Mouse (Mus musculus) hindbrain, embryonic 15.5 days (tissue): ENCODE results near the gene Commd4. TPM values are rescaled to one million over a fixed set of nuclear protein-coding genes. Genes with fewer than 3 reads are reported as not detected.

Source experiments
- ATAC-seq: fragments of 200-750 bp; cut with Nextera tagmentation; 2 replicates; pipeline ENCODE4 v1.8.0; 2017; ENCODE audit warnings: low read depth, moderate number of reproducible peaks, moderate TSS enrichment; ENCODE audit not compliant: low FRiP score
- H3K27ac ChIP-seq: fragments of 300-500 bp; sonication (generic); replicated peaks from 2 replicates; pipeline ENCODE4 v1.5.1; 2015; ENCODE audit warnings: mild to moderate bottlenecking, inconsistent platforms
- H3K27me3 ChIP-seq: fragments of 300-500 bp; sonication (generic); 2 replicates; pipeline ENCODE4 v1.6.1; 2015; ENCODE audit warnings: control low read depth, inconsistent platforms
- H3K36me3 ChIP-seq: fragments of 300-500 bp; sonication (generic); 2 replicates; pipeline ENCODE4 v1.6.1; 2015; ENCODE audit warnings: control low read depth, inconsistent platforms
- H3K4me1 ChIP-seq: fragments of 300-500 bp; sonication (generic); replicated peaks from 2 replicates; pipeline ENCODE4 v1.6.1; 2015; ENCODE audit warnings: control low read depth, inconsistent platforms
- H3K4me2 ChIP-seq: fragments of 300-500 bp; sonication (generic); 2 replicates; pipeline ENCODE4 v1.6.1; 2015; ENCODE audit warnings: moderate library complexity, mild to moderate bottlenecking, inconsistent platforms
- H3K4me3 ChIP-seq: fragments of 300-500 bp; sonication (generic); 2 replicates; pipeline ENCODE4 v1.5.1; 2015; ENCODE audit warnings: mild to moderate bottlenecking, inconsistent platforms
- H3K9ac ChIP-seq: fragments of 300-500 bp; sonication (generic); 2 replicates; pipeline ENCODE4 v1.6.1; 2015; ENCODE audit warnings: inconsistent platforms
- H3K9me3 ChIP-seq: fragments of 300-500 bp; sonication (generic); 2 replicates; pipeline ENCODE4 v1.6.1; 2016; ENCODE audit warnings: control low read depth, inconsistent platforms
- WGBS: fragments of 180-500 bp; shearing (Covaris S2); methylation state at CpG from one replicate; pipeline ENCODE4 v1.1.7; 2015; 5-methylcytosine and 5-hydroxymethylcytosine counted together
- polyA plus RNA-seq: library from polyadenylated mRNA; unstranded; fragments of >200 nt; fragmentation: Nextera tagmentation; extraction: Ambion mirVana; gene quantifications from 2 replicates; pipeline ENCODE4 v1.2.1, GENCODE M21; 2015

The Commd4 gene
- polyA plus RNA-seq, 1 experiment from 2014 or later: 192 TPM

- H3K27me3 ChIP-seq: no peaks in the 10 kb centered on the region
- H3K4me2 ChIP-seq: no peak overlapping the region
- H3K4me1 ChIP-seq: no peaks in the 10 kb centered on the region
- no peak overlapping the region for H3K27ac ChIP-seq
- no peak overlapping the region for H3K4me3 ChIP-seq
- no peak overlapping the region for H3K9ac ChIP-seq
- H3K36me3 ChIP-seq: peaks cover 36% of the 10 kb centered on the region
- 85% methylated on average over 9 of the region's 9 CpGs for WGBS
- no peaks in the 10 kb centered on the region for H3K9me3 ChIP-seq
- no peak for ATAC-seq
Measured at GRCm38 (mm10) chr9:57139110-57139509, 19.0 kb downstream of the Commd4 start.

DNA sequence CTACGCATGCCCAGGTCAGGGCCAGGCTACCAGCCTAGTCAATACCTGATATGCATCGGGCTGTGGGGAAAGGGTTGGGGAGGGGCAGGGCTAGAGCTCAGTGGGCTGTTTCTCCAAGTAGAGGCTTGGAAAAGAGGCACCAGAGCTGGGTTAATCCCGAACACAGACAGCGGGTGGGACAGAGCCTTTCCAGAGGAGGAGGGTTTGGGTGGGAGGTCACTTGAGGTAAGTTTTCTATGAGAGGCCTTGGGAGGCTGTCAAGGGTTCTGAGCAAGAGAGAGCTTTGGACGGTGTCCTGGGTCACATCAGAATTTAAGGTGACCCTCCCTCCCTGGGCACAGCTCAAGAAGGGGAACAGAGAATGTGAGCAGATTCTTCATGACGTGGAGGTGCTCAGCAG, 19.6 kb downstream of the Commd4 start:
- Histone ChIP-seq H3K4me2 (no peak overlapping the region), H3K4me3 (no peak overlapping the region), H3K9ac (no peak overlapping the region), H3K36me3 (peaks cover 36% of the 10 kb centered on the region), H3K27me3 (no peaks in the 10 kb centered on the region), H3K4me1 (no peaks in the 10 kb centered on the region), H3K27ac (no peak overlapping the region), H3K9me3 (no peaks in the 10 kb centered on the region)
- no peak for ATAC-seq
- 90% methylated on average over 6 of the region's 6 CpGs for WGBS

DNA sequence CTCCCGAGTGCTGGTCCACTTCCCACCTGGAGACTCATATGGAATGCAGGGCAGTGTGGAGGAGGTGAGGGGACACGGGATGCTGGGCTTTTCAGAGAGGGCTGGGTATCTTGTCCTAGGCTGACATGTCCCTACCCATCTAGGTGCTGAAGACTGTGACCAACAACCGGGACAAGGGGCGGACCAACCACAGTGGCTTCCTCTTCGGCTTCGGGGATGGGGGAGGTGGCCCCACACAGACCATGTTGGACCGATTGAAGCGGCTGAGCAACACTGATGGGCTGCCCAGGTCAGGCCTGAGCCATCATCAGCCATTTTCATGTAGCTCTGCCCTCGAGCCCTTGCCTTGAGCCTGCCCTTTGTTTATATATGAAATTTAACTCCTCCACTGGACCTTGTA, 20.4 kb downstream of the Commd4 start:
- no peak overlapping the region for H3K4me3 ChIP-seq
- no peaks in the 10 kb centered on the region for H3K9me3 ChIP-seq
- WGBS: 95% methylated on average over 9 of the region's 9 CpGs
- H3K27me3 ChIP-seq: no peaks in the 10 kb centered on the region
- peaks cover 31% of the 10 kb centered on the region for H3K36me3 ChIP-seq
- ATAC-seq: no peak
- H3K27ac ChIP-seq: no peak overlapping the region
- no peak overlapping the region for H3K4me2 ChIP-seq
- H3K9ac ChIP-seq: no peak overlapping the region
- no peaks in the 10 kb centered on the region for H3K4me1 ChIP-seq

DNA sequence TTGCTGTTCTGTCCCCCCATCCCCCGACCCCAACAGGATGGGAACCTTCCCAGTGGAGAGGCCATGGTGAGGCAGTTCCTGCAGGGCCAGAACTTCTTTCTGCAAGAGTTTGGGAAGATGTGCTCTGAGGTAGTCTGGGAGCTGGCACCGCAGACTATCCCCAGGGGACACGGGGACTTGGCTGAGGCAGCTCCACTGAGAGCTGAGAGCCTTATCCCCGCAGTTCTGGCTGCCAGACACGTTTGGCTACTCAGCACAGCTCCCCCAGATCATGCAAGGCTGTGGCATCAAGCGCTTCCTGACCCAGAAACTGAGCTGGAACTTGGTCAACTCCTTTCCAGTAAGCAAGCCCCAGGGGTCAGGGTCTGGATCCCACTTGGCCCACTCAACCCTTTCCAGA, 20.9 kb downstream of the Commd4 start:
- Histone ChIP-seq H3K4me3 (no peak overlapping the region), H3K4me2 (no peak overlapping the region), H3K36me3 (peaks cover 29% of the 10 kb centered on the region), H3K27ac (no peak overlapping the region), H3K9ac (no peak overlapping the region), H3K4me1 (no peaks in the 10 kb centered on the region), H3K9me3 (no peaks in the 10 kb centered on the region), H3K27me3 (no peaks in the 10 kb centered on the region)
- ATAC-seq: no peak
- WGBS: 87% methylated on average over 6 of the region's 6 CpGs

GRCm38 (mm10) chr9:57130577-57131433, 27.3 kb downstream of the Commd4 start, which contains the start of gene Man2c1:
TSS of gene Man2c1 (plus strand) at chr9:57130690.
- H3K4me1 ChIP-seq: peaks cover 20% of the 10 kb centered on the region
- H3K27ac ChIP-seq: peak within 1 kb of the TSS; percentile 95
- H3K4me2 ChIP-seq: peak within 1 kb of the TSS; percentile 80
- ATAC-seq: peak; percentile 93
- under 1% methylated on average over 58 of the region's 58 CpGs for WGBS
- H3K9me3 ChIP-seq: no peaks in the 10 kb centered on the region
- H3K9ac ChIP-seq: peak within 1 kb of the TSS; percentile 77
- peaks cover 20% of the 10 kb centered on the region for H3K36me3 ChIP-seq
- H3K4me3 ChIP-seq: peak within 1 kb of the TSS; percentile 80
- H3K27me3 ChIP-seq: no peaks in the 10 kb centered on the region

GRCm38 (mm10) chr9:57129641-57130040, 28.5 kb downstream of the Commd4 start:
- Histone ChIP-seq H3K9me3 (no peaks in the 10 kb centered on the region), H3K4me3 (peak overlapping the region; percentile 80), H3K4me1 (peaks cover 20% of the 10 kb centered on the region), H3K27me3 (no peaks in the 10 kb centered on the region), H3K9ac (peak overlapping the region; percentile 77; the same call in 1 of the 2 replicates), H3K36me3 (peaks cover 26% of the 10 kb centered on the region), H3K27ac (peak overlapping the region; percentile 95; the same call in 1 of the 2 replicates), H3K4me2 (peak overlapping the region; percentile 80)
- ATAC-seq: no peak

- no peaks in the 10 kb centered on the region for H3K27me3 ChIP-seq
- no peaks in the 10 kb centered on the region for H3K9me3 ChIP-seq
- 89% methylated on average over 13 of the region's 13 CpGs for WGBS
- H3K27ac ChIP-seq: no peak overlapping the region
- no peak overlapping the region for H3K9ac ChIP-seq
- H3K4me1 ChIP-seq: no peaks in the 10 kb centered on the region
- H3K4me2 ChIP-seq: no peak overlapping the region
- no peak overlapping the region for H3K4me3 ChIP-seq
- ATAC-seq: no peak
- peaks cover 66% of the 10 kb centered on the region for H3K36me3 ChIP-seq
Measured at GRCm38 (mm10) chr9:57117261-57117755, 40.8 kb downstream of the Commd4 start.

Other genes starting within 250 kb of the Commd4 start
- 2.8 and 3.1 TPM in 2 replicates for gene Snx33, start 230.0 kb downstream of the Commd4 start, polyA plus RNA-seq
- gene Imp3, start 220.9 kb downstream of the Commd4 start, polyA plus RNA-seq: 70.5 and 70.7 TPM in 2 replicates
- gene Snupn, start 207.5 kb downstream of the Commd4 start, polyA plus RNA-seq: 27.6 and 27.8 TPM in 2 replicates
- gene Ptpn9, start 163.4 kb downstream of the Commd4 start, polyA plus RNA-seq: 25.4 and 30.1 TPM in 2 replicates
- gene Sin3a, start 86.3 kb downstream of the Commd4 start, polyA plus RNA-seq: 22.5 and 23.2 TPM in 2 replicates
- gene Man2c1, start 27.6 kb downstream of the Commd4 start, polyA plus RNA-seq: 94.9 and 108 TPM in 2 replicates
- 9.1 and 9.9 TPM in 2 replicates for gene Neil1, start 10.0 kb downstream of the Commd4 start, polyA plus RNA-seq
- not detected in 2 replicates for gene Trcg1, start 78.2 kb upstream of the Commd4 start, polyA plus RNA-seq
- gene 1700017B05Rik, start 104.3 kb upstream of the Commd4 start, polyA plus RNA-seq: 4.8 and 4.9 TPM in 2 replicates